Mouse (Mus musculus): ENCODE measurements around the gene Exoc6. TPM values are rescaled to one million over a fixed set of nuclear protein-coding genes. Genes with fewer than 3 reads are reported as not detected.
A peak's percentile ranks its signal among the peaks of the same experiment; 100 is the strongest.

The Exoc6 gene
- total and polyA plus RNA-seq, 2 experiments, result 6.4 to 21.8 TPM

DNA sequence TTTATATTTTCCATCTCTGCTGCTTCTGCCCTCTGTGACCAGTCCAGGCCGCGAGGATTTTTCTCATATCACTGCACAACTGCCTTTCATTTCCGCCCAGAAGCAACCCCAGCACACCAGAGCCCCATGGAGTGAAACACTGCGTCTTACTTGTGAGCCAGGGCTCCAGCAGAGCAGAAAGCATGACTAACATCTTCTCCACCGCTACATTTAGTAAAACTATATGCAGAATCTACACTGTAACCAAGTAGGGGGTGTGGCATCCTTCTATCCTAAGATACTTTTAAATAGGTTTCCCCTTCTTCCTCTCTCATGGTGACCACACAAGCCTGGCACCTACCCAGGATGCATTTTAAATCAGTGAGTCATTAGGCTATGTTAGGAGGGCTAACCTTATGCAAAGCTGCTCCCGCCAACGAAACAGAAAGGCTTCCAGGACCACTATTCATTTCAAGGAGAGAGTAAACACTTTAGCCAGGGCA is 35.4 kb upstream of the Exoc6 start:
- Histone ChIP-seq H3K79me2 (ENCODE audit: control insufficient read depth, insufficient read depth, low read length) (no peaks in the 10 kb centered on the region), H3K36me3 (ENCODE audit: control insufficient read depth, insufficient read depth, low read length) (no peaks in the 10 kb centered on the region), H3K27ac (replicated peaks; ENCODE audit: insufficient read depth, low read depth, low read length) (no peak overlapping the region), H3K4me3 (ENCODE audit: insufficient read depth, low read depth, low read length) (no peak overlapping the region), H3K4me1 (ENCODE audit: control insufficient read depth, insufficient read depth, low read length) (peaks cover 9% of the 10 kb centered on the region), H3K27me3 (ENCODE audit: control insufficient read depth, insufficient read depth, low read length) (no peaks in the 10 kb centered on the region), H3K9ac (ENCODE audit: low read depth, low read length) (no peak overlapping the region)
- no peak for DNase-seq (ENCODE audit: extremely low read depth, low read depth, low spot score)
- TF ChIP-seq CTCF (IDR thresholded peaks at IDR 0.05; ENCODE audit: low read depth, low read length), result no peak
- no peak for TF ChIP-seq POLR2A (IDR thresholded peaks at IDR 0.05; ENCODE audit: extremely low read depth, insufficient read depth, low read length)
- 56% methylated on average over 7 of the region's 7 CpGs for WGBS

- 19% methylated on average over 7 of the region's 7 CpGs for WGBS
- H3K79me2 ChIP-seq (ENCODE audit: control insufficient read depth, insufficient read depth, low read length), result no peaks in the 10 kb centered on the region
- peak; percentile 73 for DNase-seq (ENCODE audit: extremely low read depth, low read depth, low spot score)
- H3K36me3 ChIP-seq (ENCODE audit: control insufficient read depth, insufficient read depth, low read length), result no peaks in the 10 kb centered on the region
- H3K4me3 ChIP-seq (ENCODE audit: insufficient read depth, low read depth, low read length), result no peak overlapping the region
- peaks cover 10% of the 10 kb centered on the region for H3K4me1 ChIP-seq (ENCODE audit: control insufficient read depth, insufficient read depth, low read length)
- no peak overlapping the region for H3K27ac ChIP-seq (replicated peaks; ENCODE audit: insufficient read depth, low read depth, low read length)
- H3K9ac ChIP-seq (ENCODE audit: low read depth, low read length), result no peak overlapping the region
- TF ChIP-seq CTCF (IDR thresholded peaks at IDR 0.05; ENCODE audit: low read depth, low read length) (no peak), POLR2A (IDR thresholded peaks at IDR 0.05; ENCODE audit: extremely low read depth, insufficient read depth, low read length) (no peak)
- H3K27me3 ChIP-seq (ENCODE audit: control insufficient read depth, insufficient read depth, low read length), result no peaks in the 10 kb centered on the region
Observed at GRCm38 (mm10) chr19:37517419-37517818, 32.8 kb upstream of the Exoc6 start.

- peak; percentile 53 for DNase-seq (ENCODE audit: extremely low read depth, low read depth, low spot score)
- H3K27me3 ChIP-seq (ENCODE audit: control insufficient read depth, insufficient read depth, low read length), result no peaks in the 10 kb centered on the region
- 45% methylated on average over 18 of the region's 18 CpGs for WGBS
Observed at GRCm38 (mm10) chr19:37520740-37521433, 29.3 kb upstream of the Exoc6 start.

DNA sequence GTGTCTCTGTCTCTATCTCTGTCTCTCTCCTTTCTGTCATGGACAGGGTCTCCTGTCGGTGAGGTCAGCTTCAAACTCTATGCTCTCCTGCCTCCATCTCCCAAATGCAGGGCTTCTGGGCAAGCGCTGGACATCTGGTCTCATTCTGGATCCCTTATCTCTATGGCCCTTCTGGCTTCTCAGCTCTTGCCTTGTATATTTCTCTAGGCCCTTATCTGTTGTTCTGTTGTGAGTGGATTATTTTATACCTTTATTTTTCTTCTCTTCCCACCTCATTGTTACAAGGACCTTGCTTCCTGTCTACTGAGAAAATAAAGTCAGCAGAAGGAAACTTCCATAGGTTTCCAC is 28.8 kb upstream of the Exoc6 start:
- Histone ChIP-seq H3K79me2 (ENCODE audit: control insufficient read depth, insufficient read depth, low read length) (no peaks in the 10 kb centered on the region), H3K9ac (ENCODE audit: low read depth, low read length) (no peak overlapping the region), H3K27me3 (ENCODE audit: control insufficient read depth, insufficient read depth, low read length) (no peaks in the 10 kb centered on the region), H3K4me3 (ENCODE audit: insufficient read depth, low read depth, low read length) (no peak overlapping the region), H3K36me3 (ENCODE audit: control insufficient read depth, insufficient read depth, low read length) (no peaks in the 10 kb centered on the region), H3K4me1 (ENCODE audit: control insufficient read depth, insufficient read depth, low read length) (peaks cover 10% of the 10 kb centered on the region), H3K27ac (replicated peaks; ENCODE audit: insufficient read depth, low read depth, low read length) (no peak overlapping the region)
- no peak for DNase-seq (ENCODE audit: extremely low read depth, low read depth, low spot score)
- WGBS, result 83% methylated on average over 2 of the region's 2 CpGs
- TF ChIP-seq POLR2A (IDR thresholded peaks at IDR 0.05; ENCODE audit: extremely low read depth, insufficient read depth, low read length) (no peak), CTCF (IDR thresholded peaks at IDR 0.05; ENCODE audit: low read depth, low read length) (no peak)

More at GRCm38 (mm10) chr19:37520740-37521433, 29.3 kb upstream of the Exoc6 start:
- TF ChIP-seq CTCF (IDR thresholded peaks at IDR 0.05; ENCODE audit: low read depth, low read length) (no peak), POLR2A (IDR thresholded peaks at IDR 0.05; ENCODE audit: extremely low read depth, insufficient read depth, low read length) (no peak)
- H3K9ac ChIP-seq (ENCODE audit: low read depth, low read length), result no peak overlapping the region
- no peaks in the 10 kb centered on the region for H3K36me3 ChIP-seq (ENCODE audit: control insufficient read depth, insufficient read depth, low read length)
- H3K27ac ChIP-seq (replicated peaks; ENCODE audit: insufficient read depth, low read depth, low read length), result no peak overlapping the region
- peaks cover 10% of the 10 kb centered on the region for H3K4me1 ChIP-seq (ENCODE audit: control insufficient read depth, insufficient read depth, low read length)
- H3K79me2 ChIP-seq (ENCODE audit: control insufficient read depth, insufficient read depth, low read length), result no peaks in the 10 kb centered on the region
- no peak overlapping the region for H3K4me3 ChIP-seq (ENCODE audit: insufficient read depth, low read depth, low read length)

GRCm38 (mm10) chr19:37523280-37524062 is 26.7 kb upstream of the Exoc6 start:
- no peak overlapping the region for H3K27ac ChIP-seq (replicated peaks; ENCODE audit: insufficient read depth, low read depth, low read length)
- no peak overlapping the region for H3K9ac ChIP-seq (ENCODE audit: low read depth, low read length)
- no peaks in the 10 kb centered on the region; the same call in 1 of the 2 replicates for H3K27me3 ChIP-seq (ENCODE audit: control insufficient read depth, insufficient read depth, low read length)
- H3K4me1 ChIP-seq (ENCODE audit: control insufficient read depth, insufficient read depth, low read length), result peaks cover 2% of the 10 kb centered on the region; the same call in 1 of the 2 replicates
- TF ChIP-seq POLR2A (IDR thresholded peaks at IDR 0.05; ENCODE audit: extremely low read depth, insufficient read depth, low read length), result no peak
- TF ChIP-seq CTCF (IDR thresholded peaks at IDR 0.05; ENCODE audit: low read depth, low read length), result no peak
- no peak overlapping the region for H3K4me3 ChIP-seq (ENCODE audit: insufficient read depth, low read depth, low read length)
- no peak for DNase-seq (ENCODE audit: extremely low read depth, low read depth, low spot score)
- H3K79me2 ChIP-seq (ENCODE audit: control insufficient read depth, insufficient read depth, low read length), result no peaks in the 10 kb centered on the region
- 59% methylated on average over 15 of the region's 15 CpGs for WGBS
- no peaks in the 10 kb centered on the region for H3K36me3 ChIP-seq (ENCODE audit: control insufficient read depth, insufficient read depth, low read length)
